Mouse (Mus musculus): Measurements from ENCODE around the gene Dlg1.

- TF ChIP-seq CTCF (IDR thresholded peaks at IDR 0.05; ENCODE audit: insufficient read depth, low read depth, low read length) (no peak), POLR2A (IDR thresholded peaks at IDR 0.05; ENCODE audit: insufficient read depth, low read depth, low read length) (no peak)
These were observed 245.7 kb downstream of the Dlg1 start for GRCm38 (mm10) chr16:31908959-31909358.

Data from olfactory bulb, adult 2 months (tissue).